Mouse (Mus musculus): ENCODE measurements at regions not wholly inside any gene's neighbourhood (a gene's known extent, or its start where the extent isn't known, plus 50 kb on each side); places are given as distances from the start of the nearest gene placed in this dataset.

DNA sequence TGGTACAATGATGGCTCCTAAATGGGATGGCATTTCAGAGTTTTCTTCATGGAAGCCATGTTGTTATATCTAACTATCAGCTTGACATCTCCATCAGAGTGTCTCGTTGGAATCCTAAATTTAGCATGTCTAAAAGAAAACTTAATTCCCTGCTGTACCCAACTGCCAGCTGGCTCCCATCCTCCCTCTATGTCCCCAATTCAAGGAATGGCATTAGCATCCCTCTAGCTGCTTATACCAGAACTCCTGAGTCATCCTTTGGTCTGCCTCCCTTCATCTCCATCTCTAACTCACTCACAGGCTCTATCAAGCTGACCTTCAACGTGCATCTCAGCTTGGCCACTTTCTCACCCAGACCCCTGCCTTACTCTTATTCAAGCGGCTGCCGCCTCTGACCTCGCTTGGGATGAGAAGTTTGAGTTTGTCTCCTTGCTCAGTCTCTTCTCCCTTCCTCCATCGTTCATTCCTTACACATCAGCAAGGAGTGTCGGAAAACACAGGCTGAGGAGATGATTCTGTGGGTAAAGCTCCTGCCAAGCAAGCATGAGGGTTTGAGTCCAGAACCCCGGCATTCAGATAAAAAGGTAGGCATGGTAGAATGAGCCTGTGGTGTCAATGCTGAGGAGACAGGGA is 88.9 kb downstream of the Emp1 start:
- no peak overlapping the region for H3K4me2 ChIP-seq (ENCODE audit: low read depth)

DNA sequence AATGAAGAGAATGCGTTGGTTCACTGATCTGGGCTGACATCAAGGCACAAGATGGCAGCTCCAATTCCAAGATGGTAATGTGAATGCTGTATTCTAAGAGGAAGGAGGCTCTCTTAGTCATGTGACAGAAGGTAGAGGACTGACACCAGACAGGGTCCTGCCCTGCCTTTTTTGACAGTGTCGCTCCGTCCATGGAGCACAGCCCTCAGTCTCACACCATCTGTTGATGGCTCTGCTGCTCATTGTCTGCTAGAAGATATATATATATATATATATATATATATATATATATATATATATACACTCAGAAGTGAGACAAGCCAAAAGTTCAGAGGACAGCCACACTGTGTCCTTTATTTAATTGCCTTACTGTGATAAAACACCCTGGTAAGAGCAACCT is 90.7 kb downstream of the Emp1 start:
- ATAC-seq (ENCODE audit: insufficient read depth, low FRiP score, low TSS enrichment) (no peak), DNase-seq (ENCODE audit: low spot score) (no peak)
- WGBS: 96% methylated on average over 3 of the region's 3 CpGs
- H3K4me2 ChIP-seq (ENCODE audit: low read depth): no peak overlapping the region
- H3K4me1 ChIP-seq (ENCODE audit: control insufficient read depth, insufficient read depth, low read length): no peaks in the 10 kb centered on the region
- H3K27ac ChIP-seq (ENCODE audit: low read depth, low read length): no peak overlapping the region
- no peak overlapping the region for H3K4me3 ChIP-seq (ENCODE audit: low read depth, low read length)
- no peaks in the 10 kb centered on the region for H3K9me3 ChIP-seq (ENCODE audit: control insufficient read depth, low read length)
- no peaks in the 10 kb centered on the region for H3K36me3 ChIP-seq (ENCODE audit: control insufficient read depth, insufficient read depth, low read length)
- no peaks in the 10 kb centered on the region for H3K27me3 ChIP-seq (ENCODE audit: control insufficient read depth, insufficient read depth, low read length)
- no peak overlapping the region for H3K9ac ChIP-seq (ENCODE audit: low read length)

More for the DNA sequence above, 88.9 kb downstream of the Emp1 start:
- 88% methylated on average over 8 of the region's 8 CpGs for WGBS
- Histone ChIP-seq H3K27ac (ENCODE audit: low read depth, low read length) (no peak overlapping the region), H3K9me3 (ENCODE audit: control insufficient read depth, low read length) (no peaks in the 10 kb centered on the region), H3K36me3 (ENCODE audit: control insufficient read depth, insufficient read depth, low read length) (no peaks in the 10 kb centered on the region), H3K27me3 (ENCODE audit: control insufficient read depth, insufficient read depth, low read length) (no peaks in the 10 kb centered on the region), H3K4me1 (ENCODE audit: control insufficient read depth, insufficient read depth, low read length) (no peaks in the 10 kb centered on the region), H3K9ac (ENCODE audit: low read length) (no peak overlapping the region), H3K4me3 (ENCODE audit: low read depth, low read length) (no peak overlapping the region)
- DNase-seq (ENCODE audit: low spot score) (no peak), ATAC-seq (ENCODE audit: insufficient read depth, low FRiP score, low TSS enrichment) (no peak)

DNA sequence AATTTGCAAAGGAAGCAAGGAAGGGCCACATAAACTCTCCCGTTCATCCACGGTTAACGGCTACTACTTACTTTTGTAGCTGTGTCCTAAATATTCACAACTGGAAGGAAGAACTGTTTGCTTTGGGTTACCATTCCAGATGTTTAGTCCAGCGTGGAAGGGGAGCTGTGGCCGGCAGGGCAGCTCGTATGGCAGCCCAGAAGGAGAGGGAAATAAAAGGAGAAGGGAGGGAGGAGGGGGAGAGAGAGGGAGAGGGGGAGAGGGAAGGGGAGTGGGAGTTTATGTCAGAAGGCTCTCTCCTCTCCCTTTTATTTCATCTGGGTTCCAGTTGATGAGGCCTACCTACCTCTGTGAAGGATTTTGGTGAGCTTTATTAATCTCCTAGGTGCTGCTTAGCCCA is 110.2 kb downstream of the Emp1 start:
- no peaks in the 10 kb centered on the region for H3K27me3 ChIP-seq (ENCODE audit: control insufficient read depth, insufficient read depth, low read length)
- H3K9ac ChIP-seq (ENCODE audit: low read length): no peak overlapping the region
- ATAC-seq (ENCODE audit: insufficient read depth, low FRiP score, low TSS enrichment): no peak

DNA sequence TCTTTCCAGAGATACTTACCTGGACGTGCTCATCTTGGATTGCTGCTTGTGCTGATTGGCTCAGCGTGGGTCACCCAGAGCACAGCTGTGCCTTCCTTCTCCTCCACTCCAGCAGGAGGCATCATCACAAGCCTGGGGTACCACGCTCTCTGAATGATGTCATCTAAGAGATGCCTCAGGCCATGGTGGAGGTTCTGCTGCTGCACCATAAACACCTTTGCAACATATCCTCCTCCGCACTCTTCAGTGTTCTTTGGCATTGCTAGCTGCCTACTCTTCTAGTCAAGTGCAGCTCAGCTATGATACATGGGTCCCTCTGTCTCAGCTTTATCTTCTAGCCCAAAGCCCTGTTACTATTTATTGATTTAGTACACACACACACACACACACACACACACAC is 110.8 kb downstream of the Emp1 start:
- no peak overlapping the region for H3K27ac ChIP-seq (ENCODE audit: low read depth, low read length)
- DNase-seq (ENCODE audit: low spot score) (no peak), ATAC-seq (ENCODE audit: insufficient read depth, low FRiP score, low TSS enrichment) (no peak)
- no peaks in the 10 kb centered on the region for H3K36me3 ChIP-seq (ENCODE audit: control insufficient read depth, insufficient read depth, low read length)
- H3K27me3 ChIP-seq (ENCODE audit: control insufficient read depth, insufficient read depth, low read length): no peaks in the 10 kb centered on the region
- H3K9me3 ChIP-seq (ENCODE audit: control insufficient read depth, low read length): no peaks in the 10 kb centered on the region
- 89% methylated on average over 4 of the region's 4 CpGs for WGBS
- no peak overlapping the region for H3K4me2 ChIP-seq (ENCODE audit: low read depth)
- H3K4me1 ChIP-seq (ENCODE audit: control insufficient read depth, insufficient read depth, low read length): no peaks in the 10 kb centered on the region
- H3K4me3 ChIP-seq (ENCODE audit: low read depth, low read length): no peak overlapping the region
- no peak overlapping the region for H3K9ac ChIP-seq (ENCODE audit: low read length)

More for the DNA sequence above, 110.2 kb downstream of the Emp1 start:
- WGBS: 38% methylated on average over 6 of the region's 6 CpGs
- Histone ChIP-seq H3K36me3 (ENCODE audit: control insufficient read depth, insufficient read depth, low read length) (no peaks in the 10 kb centered on the region), H3K4me1 (ENCODE audit: control insufficient read depth, insufficient read depth, low read length) (no peaks in the 10 kb centered on the region), H3K9me3 (ENCODE audit: control insufficient read depth, low read length) (no peaks in the 10 kb centered on the region), H3K27ac (ENCODE audit: low read depth, low read length) (no peak overlapping the region), H3K4me2 (ENCODE audit: low read depth) (no peak overlapping the region), H3K4me3 (ENCODE audit: low read depth, low read length) (no peak overlapping the region)
- no peak for DNase-seq (ENCODE audit: low spot score)

- no peak for ATAC-seq (ENCODE audit: insufficient read depth, low FRiP score, low TSS enrichment)
- WGBS: 52% methylated on average over 2 of the region's 2 CpGs
These were observed 126.5 kb downstream of the Emp1 start for GRCm38 (mm10) chr6:135488795-135489194.

DNA sequence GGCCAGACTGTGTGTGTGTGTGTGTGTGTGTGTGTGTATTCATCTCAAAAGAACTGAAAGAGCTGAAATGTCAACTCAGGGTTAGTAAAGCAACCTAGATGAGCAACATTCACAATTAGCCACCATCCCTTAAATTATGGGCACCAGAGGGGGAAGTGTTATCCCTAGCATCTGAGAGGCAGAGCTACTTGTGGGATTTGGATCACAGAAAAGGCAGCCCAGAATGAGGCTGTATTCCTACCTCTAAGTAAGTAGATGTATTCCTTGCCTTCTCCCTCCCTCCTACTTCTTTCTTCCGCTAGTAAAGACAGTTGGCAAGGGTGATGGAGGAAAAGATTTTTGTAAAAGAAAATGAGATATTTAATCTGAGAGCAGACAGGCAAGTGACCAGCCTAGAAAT is 131.6 kb downstream of the Emp1 start:
- no peak for DNase-seq (ENCODE audit: low spot score)
- H3K27me3 ChIP-seq (ENCODE audit: control insufficient read depth, insufficient read depth, low read length): no peaks in the 10 kb centered on the region
- no peaks in the 10 kb centered on the region for H3K36me3 ChIP-seq (ENCODE audit: control insufficient read depth, insufficient read depth, low read length)
- WGBS: 100% methylated on average over 1 of the region's 1 CpGs
- H3K4me1 ChIP-seq (ENCODE audit: control insufficient read depth, insufficient read depth, low read length): no peaks in the 10 kb centered on the region
- no peak overlapping the region for H3K9ac ChIP-seq (ENCODE audit: low read length)
- H3K27ac ChIP-seq (ENCODE audit: low read depth, low read length): no peak overlapping the region
- ATAC-seq (ENCODE audit: insufficient read depth, low FRiP score, low TSS enrichment): no peak
- no peaks in the 10 kb centered on the region for H3K9me3 ChIP-seq (ENCODE audit: control insufficient read depth, low read length)
- H3K4me3 ChIP-seq (ENCODE audit: low read depth, low read length): no peak overlapping the region
- no peak overlapping the region for H3K4me2 ChIP-seq (ENCODE audit: low read depth)

More at GRCm38 (mm10) chr6:135488795-135489194, 126.5 kb downstream of the Emp1 start:
- no peak overlapping the region for H3K4me3 ChIP-seq (ENCODE audit: low read depth, low read length)
- no peaks in the 10 kb centered on the region for H3K4me1 ChIP-seq (ENCODE audit: control insufficient read depth, insufficient read depth, low read length)
- H3K9ac ChIP-seq (ENCODE audit: low read length): no peak overlapping the region
- no peaks in the 10 kb centered on the region for H3K27me3 ChIP-seq (ENCODE audit: control insufficient read depth, insufficient read depth, low read length)
- no peak for DNase-seq (ENCODE audit: low spot score)
- no peak overlapping the region for H3K27ac ChIP-seq (ENCODE audit: low read depth, low read length)
- no peak overlapping the region for H3K4me2 ChIP-seq (ENCODE audit: low read depth)
- no peaks in the 10 kb centered on the region for H3K36me3 ChIP-seq (ENCODE audit: control insufficient read depth, insufficient read depth, low read length)
- no peaks in the 10 kb centered on the region for H3K9me3 ChIP-seq (ENCODE audit: control insufficient read depth, low read length)

DNA sequence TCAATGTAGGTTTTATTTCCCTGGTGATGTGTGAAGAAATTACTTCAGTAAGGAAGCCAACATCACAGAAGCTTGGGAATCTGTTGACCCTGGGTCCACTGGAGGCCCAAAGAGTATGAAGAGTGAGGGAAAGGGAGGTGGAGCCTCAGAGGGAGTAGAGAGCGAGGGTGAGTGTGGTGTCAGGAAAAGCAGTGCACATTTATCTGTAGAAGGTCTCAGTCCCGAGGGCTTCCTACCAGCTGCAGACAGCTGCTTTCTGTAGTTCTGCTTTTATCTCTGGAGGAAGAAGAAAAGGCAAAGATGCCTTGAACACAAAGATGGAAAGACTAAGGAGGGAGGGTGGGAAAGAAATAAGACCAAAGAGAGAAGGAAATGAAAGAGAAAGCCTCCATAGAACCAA is 133.5 kb downstream of the Emp1 start:
- 85% methylated on average over 2 of the region's 2 CpGs for WGBS
- Histone ChIP-seq H3K4me1 (ENCODE audit: control insufficient read depth, insufficient read depth, low read length) (no peaks in the 10 kb centered on the region), H3K4me3 (ENCODE audit: low read depth, low read length) (no peak overlapping the region), H3K9ac (ENCODE audit: low read length) (no peak overlapping the region), H3K4me2 (ENCODE audit: low read depth) (no peak overlapping the region), H3K27me3 (ENCODE audit: control insufficient read depth, insufficient read depth, low read length) (no peaks in the 10 kb centered on the region), H3K9me3 (ENCODE audit: control insufficient read depth, low read length) (no peaks in the 10 kb centered on the region), H3K27ac (ENCODE audit: low read depth, low read length) (no peak overlapping the region), H3K36me3 (ENCODE audit: control insufficient read depth, insufficient read depth, low read length) (no peaks in the 10 kb centered on the region)
- no peak for ATAC-seq (ENCODE audit: insufficient read depth, low FRiP score, low TSS enrichment)
- no peak for DNase-seq (ENCODE audit: low spot score)

GRCm38 (mm10) chr6:135498592-135498991 is 136.2 kb downstream of the Emp1 start:
- DNase-seq (ENCODE audit: low spot score): no peak
- Histone ChIP-seq H3K4me2 (ENCODE audit: low read depth) (no peak overlapping the region), H3K36me3 (ENCODE audit: control insufficient read depth, insufficient read depth, low read length) (no peaks in the 10 kb centered on the region), H3K4me1 (ENCODE audit: control insufficient read depth, insufficient read depth, low read length) (no peaks in the 10 kb centered on the region), H3K9ac (ENCODE audit: low read length) (no peak overlapping the region), H3K4me3 (ENCODE audit: low read depth, low read length) (no peak overlapping the region), H3K27me3 (ENCODE audit: control insufficient read depth, insufficient read depth, low read length) (no peaks in the 10 kb centered on the region), H3K27ac (ENCODE audit: low read depth, low read length) (no peak overlapping the region), H3K9me3 (ENCODE audit: control insufficient read depth, low read length) (no peaks in the 10 kb centered on the region)
- 90% methylated on average over 6 of the region's 6 CpGs for WGBS
- no peak for ATAC-seq (ENCODE audit: insufficient read depth, low FRiP score, low TSS enrichment)

DNA sequence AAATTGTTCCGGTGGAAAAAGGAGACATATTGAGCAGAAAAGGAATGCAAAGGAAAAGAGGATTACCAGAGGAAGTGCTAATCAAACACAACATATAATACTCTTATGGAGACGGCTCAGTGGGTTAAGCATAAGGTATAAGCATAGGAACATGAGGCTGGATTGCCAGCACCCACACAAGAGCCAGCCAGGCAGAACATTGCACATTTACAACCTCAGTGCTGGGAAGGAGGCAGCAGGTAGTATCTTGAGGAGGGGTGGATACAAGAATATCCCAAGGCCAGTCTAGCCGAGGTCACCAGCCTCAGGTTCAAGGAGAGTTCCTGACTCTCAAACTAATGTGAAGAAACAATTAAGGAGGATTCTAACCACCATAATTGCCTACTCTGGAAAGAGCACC is 138.0 kb downstream of the Emp1 start:
- no peaks in the 10 kb centered on the region for H3K36me3 ChIP-seq (ENCODE audit: control insufficient read depth, insufficient read depth, low read length)
- ATAC-seq (ENCODE audit: insufficient read depth, low FRiP score, low TSS enrichment) (no peak), DNase-seq (ENCODE audit: low spot score) (no peak)
- WGBS: 83% methylated on average over 3 of the region's 3 CpGs
- H3K4me1 ChIP-seq (ENCODE audit: control insufficient read depth, insufficient read depth, low read length): no peaks in the 10 kb centered on the region
- no peak overlapping the region for H3K4me3 ChIP-seq (ENCODE audit: low read depth, low read length)
- H3K27me3 ChIP-seq (ENCODE audit: control insufficient read depth, insufficient read depth, low read length): no peaks in the 10 kb centered on the region
- H3K9ac ChIP-seq (ENCODE audit: low read length): no peak overlapping the region
- H3K4me2 ChIP-seq (ENCODE audit: low read depth): no peak overlapping the region
- H3K27ac ChIP-seq (ENCODE audit: low read depth, low read length): no peak overlapping the region
- H3K9me3 ChIP-seq (ENCODE audit: control insufficient read depth, low read length): no peaks in the 10 kb centered on the region
